Mouse (Mus musculus) myocyte (in vitro differentiated cells): ENCODE measurements around the gene Olfr969. TPM values are rescaled to one million over a fixed set of nuclear protein-coding genes. Genes with fewer than 3 reads are reported as not detected.
"Not testable (repeated sequence)": the region's sequence is repeated elsewhere in the genome, so short reads cannot be mapped to it uniquely, and the experiment has no call there.

ENCODE experiments used
- H3K27me3 ChIP-seq: one replicate; pipeline ENCODE4 v1.6.1; 2011; ENCODE audit not compliant: control insufficient read depth, insufficient read depth, insufficient read length
- H3K36me3 ChIP-seq: one replicate; pipeline ENCODE4 v1.6.1; 2011; ENCODE audit not compliant: control insufficient read depth, insufficient read depth
- H3K4me2 ChIP-seq: one replicate; pipeline ENCODE4 v1.6.1; 2011; ENCODE audit warnings: low read depth, control low read depth
- H3K4me3 ChIP-seq: one replicate; pipeline ENCODE4 v1.5.1; 2011; ENCODE audit warnings: mild to moderate bottlenecking, control low read depth, moderate library complexity
- H3K79me2 ChIP-seq: one replicate; pipeline ENCODE4 v1.6.1; 2011; ENCODE audit not compliant: control insufficient read depth, insufficient read depth
- H3ac ChIP-seq: one replicate; pipeline ENCODE4 v1.6.1; 2011; ENCODE audit not compliant: control insufficient read depth, insufficient read length
- CEBPB ChIP-seq: IDR thresholded peaks from 2 replicates; pipeline ENCODE4 v1.6.1; 2011; ENCODE audit warnings: mild to moderate bottlenecking, moderate library complexity; ENCODE audit not compliant: poor library complexity, insufficient read depth, severe bottlenecking
- E2F4 ChIP-seq: IDR thresholded peaks from one replicate; pipeline ENCODE4 v1.6.1; 2011; ENCODE audit warnings: mild to moderate bottlenecking, control low read depth, moderate library complexity; ENCODE audit not compliant: insufficient read depth
- MAX ChIP-seq: IDR thresholded peaks from one replicate; pipeline ENCODE4 v1.6.1; 2011; ENCODE audit warnings: low read depth, mild to moderate bottlenecking, control low read depth
- MYOD1 ChIP-seq, 3 experiments: IDR thresholded peaks; one replicate each; pipeline ENCODE4 v1.6.1; 2011; ENCODE audit warnings: control low read depth in 2 of 3, low read depth in 2 of 3, mild to moderate bottlenecking in 2 of 3, moderate library complexity in 1 of 3; ENCODE audit not compliant: insufficient read length in 2 of 3, control insufficient read depth in 1 of 3
- MYOG ChIP-seq, 3 experiments: IDR thresholded peaks; one replicate each; pipeline ENCODE4 v1.6.1; 2011; ENCODE audit warnings: control low read depth in 2 of 3, low read depth in 2 of 3, mild to moderate bottlenecking in 2 of 3; ENCODE audit not compliant: insufficient read length in 2 of 3, control insufficient read depth in 1 of 3, insufficient read depth in 1 of 3
- POLR2A ChIP-seq: IDR thresholded peaks from one replicate; pipeline ENCODE4 v1.6.1; 2011; ENCODE audit warnings: low read depth, mild to moderate bottlenecking, control low read depth, moderate library complexity; ENCODE audit not compliant: insufficient read length
- POLR2AphosphoS2 ChIP-seq: IDR thresholded peaks from one replicate; pipeline ENCODE4 v1.6.1; 2011; ENCODE audit warnings: low read depth, control low read depth; ENCODE audit not compliant: insufficient read length
- REST ChIP-seq: IDR thresholded peaks from one replicate; pipeline ENCODE4 v1.6.1; 2011; ENCODE audit warnings: mild to moderate bottlenecking, control low read depth, moderate library complexity; ENCODE audit not compliant: insufficient read depth, insufficient read length
- SRF ChIP-seq: IDR thresholded peaks from one replicate; pipeline ENCODE4 v1.6.1; 2011; ENCODE audit warnings: low read depth; ENCODE audit not compliant: control insufficient read depth, insufficient read length
- TCF12 ChIP-seq: IDR thresholded peaks from one replicate; pipeline ENCODE4 v1.6.1; 2011; ENCODE audit warnings: mild to moderate bottlenecking, control low read depth; ENCODE audit not compliant: poor library complexity, insufficient read depth, severe bottlenecking
- TCF3 ChIP-seq: IDR thresholded peaks from one replicate; pipeline ENCODE4 v1.6.1; 2011; ENCODE audit warnings: low read depth, control low read depth; ENCODE audit not compliant: insufficient read length
- USF1 ChIP-seq: IDR thresholded peaks from one replicate; pipeline ENCODE4 v1.6.1; 2011; ENCODE audit warnings: low read depth, mild to moderate bottlenecking, control low read depth, moderate library complexity
- polyA plus RNA-seq: library from polyadenylated mRNA; unstranded; fragments of >200 nt; fragmentation: generic; extraction: Trizol; gene quantifications from one replicate; pipeline ENCODE4 v1.2.1, GENCODE M21; 2012; ENCODE audit warnings: missing spikeins

Olfr969 gene
- polyA plus RNA-seq, result not detected

DNA sequence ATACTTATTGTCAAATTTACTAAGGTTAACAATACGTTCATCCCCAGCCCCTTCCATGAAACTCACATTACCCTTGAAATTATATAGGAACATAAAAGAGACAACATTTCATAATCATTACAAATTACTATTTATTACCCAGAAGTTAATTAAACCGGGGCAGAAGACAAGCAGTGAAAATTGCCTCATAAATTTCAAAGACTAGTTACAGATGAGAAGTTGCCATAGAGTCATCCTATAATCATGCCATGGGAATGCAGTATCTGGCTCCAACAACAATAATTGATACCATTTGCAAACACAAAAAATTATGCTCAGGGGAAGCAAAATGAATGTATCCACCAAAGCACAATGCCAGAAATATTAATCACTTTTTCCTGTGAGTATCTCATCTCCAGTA is at the start of gene Olfr969:
TSS of gene Olfr969 (plus strand) at position 388 of the 400 bp plus-strand sequence.
- Histone ChIP-seq H3ac (no peak within 1 kb of the TSS), H3K27me3 (no peaks in the 10 kb centered on the region), H3K4me3 (no peak within 1 kb of the TSS), H3K36me3 (no peaks in the 10 kb centered on the region), H3K4me2 (no peak within 1 kb of the TSS), H3K79me2 (no peaks in the 10 kb centered on the region)
- TF ChIP-seq E2F4 (no peak), MYOG (IDR thresholded peaks at IDR 0.05; ENCODE audit: control insufficient read depth in 1 of 3, insufficient read depth in 1 of 3, insufficient read length in 2 of 3, low read depth in 2 of 3) (no peak), POLR2A (no peak), USF1 (no peak)

DNA sequence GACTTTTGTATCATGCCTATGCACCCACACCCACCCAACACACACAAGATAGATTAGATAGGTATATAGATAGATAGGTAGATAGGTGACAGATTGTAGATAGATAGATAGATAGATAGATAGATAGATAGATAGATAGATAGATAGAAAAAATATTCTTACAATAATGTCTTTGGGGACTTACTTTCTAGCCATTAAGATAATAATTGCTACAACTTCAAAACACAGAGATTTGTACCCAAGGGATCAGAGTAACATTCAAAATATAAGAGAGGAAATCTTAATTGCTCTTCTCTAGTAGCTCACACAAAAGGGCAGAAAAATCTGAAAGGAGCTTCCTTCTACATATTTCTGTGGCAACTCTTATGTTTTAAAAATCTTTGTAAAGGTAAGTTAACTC is 44.8 kb upstream of the Olfr969 start, which contains the start of gene Olfr967:
TSS of gene Olfr967 (plus strand) at position 301 of the 400 bp plus-strand sequence.
- Histone ChIP-seq H3K4me3 (no peak within 1 kb of the TSS), H3K79me2 (no peaks in the 10 kb centered on the region), H3K27me3 (no peaks in the 10 kb centered on the region), H3ac (no peak within 1 kb of the TSS), H3K4me2 (no peak within 1 kb of the TSS), H3K36me3 (no peaks in the 10 kb centered on the region)
- TF ChIP-seq REST (no peak), POLR2AphosphoS2 (no peak), TCF12 (no peak), MYOD1 (IDR thresholded peaks at IDR 0.05; ENCODE audit: control insufficient read depth in 1 of 3, insufficient read length in 2 of 3, low read depth in 2 of 3) (no peak), POLR2A (no peak), E2F4 (no peak)

DNA sequence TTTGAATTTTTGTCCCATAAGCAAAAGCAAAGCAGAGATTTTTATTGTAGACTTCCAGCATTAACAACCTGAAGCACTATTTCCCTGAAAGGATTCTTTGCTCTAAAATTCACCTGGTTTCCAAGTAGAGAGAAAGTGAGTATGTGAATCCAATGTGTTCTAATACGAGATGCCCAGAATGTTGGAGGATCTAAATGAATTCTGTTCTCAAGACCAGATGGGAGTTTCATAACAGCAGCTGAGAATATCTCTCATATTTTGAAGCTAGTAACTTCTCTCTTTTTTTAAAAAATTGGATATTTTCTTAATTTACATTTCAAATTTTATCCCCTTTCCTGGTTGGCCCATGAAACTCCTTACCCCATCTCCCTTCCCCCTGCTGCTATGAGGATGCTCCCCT is 44.3 kb upstream of the Olfr969 start:
- Histone ChIP-seq H3K27me3 (no peaks in the 10 kb centered on the region), H3ac (no peak overlapping the region), H3K79me2 (no peaks in the 10 kb centered on the region), H3K4me2 (no peak overlapping the region), H3K4me3 (no peak overlapping the region), H3K36me3 (no peaks in the 10 kb centered on the region)
- no peak for TF ChIP-seq POLR2A
- TF ChIP-seq E2F4, result no peak
- TF ChIP-seq USF1, result no peak
- TF ChIP-seq CEBPB, result no peak
- TF ChIP-seq POLR2AphosphoS2, result no peak
- no peak for TF ChIP-seq MYOD1 (IDR thresholded peaks at IDR 0.05; ENCODE audit: control insufficient read depth in 1 of 3, insufficient read length in 2 of 3, low read depth in 2 of 3)
- TF ChIP-seq MYOG (IDR thresholded peaks at IDR 0.05; ENCODE audit: control insufficient read depth in 1 of 3, insufficient read depth in 1 of 3, insufficient read length in 2 of 3, low read depth in 2 of 3), result no peak
- no peak for TF ChIP-seq TCF12
- TF ChIP-seq REST, result no peak
- TF ChIP-seq SRF, result no peak
- no peak for TF ChIP-seq MAX
- no peak for TF ChIP-seq TCF3

DNA sequence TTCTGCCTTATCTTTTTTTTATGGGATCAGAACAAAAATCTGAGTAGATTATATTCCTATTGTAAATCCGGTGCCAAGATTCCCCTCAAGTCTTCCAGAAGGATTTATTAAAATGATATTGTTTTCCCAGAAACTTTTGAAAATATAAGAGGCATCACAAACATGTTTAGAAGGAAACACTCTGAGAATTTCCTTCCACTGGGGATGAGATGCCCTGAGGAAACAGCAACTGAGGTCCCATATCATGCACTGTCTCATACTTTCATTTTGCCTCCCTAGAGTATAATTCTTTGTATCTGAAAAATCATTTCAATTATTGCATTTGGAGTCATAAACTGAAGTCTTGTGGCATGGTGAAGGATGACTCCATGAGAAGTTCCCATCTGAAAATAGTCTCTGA is 7.6 kb upstream of the Olfr969 start, which contains the start of gene Olfr968:
TSS of gene Olfr968 (minus strand) at position 101 of the 400 bp plus-strand sequence.
- Histone ChIP-seq H3K36me3 (no peaks in the 10 kb centered on the region), H3K4me3 (no peak within 1 kb of the TSS), H3K4me2 (no peak within 1 kb of the TSS), H3K79me2 (no peaks in the 10 kb centered on the region), H3ac (no peak within 1 kb of the TSS), H3K27me3 (no peaks in the 10 kb centered on the region)
- TF ChIP-seq TCF3, result no peak
- TF ChIP-seq MYOG (IDR thresholded peaks at IDR 0.05; ENCODE audit: control insufficient read depth in 1 of 3, insufficient read depth in 1 of 3, insufficient read length in 2 of 3, low read depth in 2 of 3), result no peak
- TF ChIP-seq MYOD1 (IDR thresholded peaks at IDR 0.05; ENCODE audit: control insufficient read depth in 1 of 3, insufficient read length in 2 of 3, low read depth in 2 of 3), result no peak
- no peak for TF ChIP-seq MAX
- TF ChIP-seq POLR2A, result no peak
- no peak for TF ChIP-seq SRF
- no peak for TF ChIP-seq POLR2AphosphoS2

DNA sequence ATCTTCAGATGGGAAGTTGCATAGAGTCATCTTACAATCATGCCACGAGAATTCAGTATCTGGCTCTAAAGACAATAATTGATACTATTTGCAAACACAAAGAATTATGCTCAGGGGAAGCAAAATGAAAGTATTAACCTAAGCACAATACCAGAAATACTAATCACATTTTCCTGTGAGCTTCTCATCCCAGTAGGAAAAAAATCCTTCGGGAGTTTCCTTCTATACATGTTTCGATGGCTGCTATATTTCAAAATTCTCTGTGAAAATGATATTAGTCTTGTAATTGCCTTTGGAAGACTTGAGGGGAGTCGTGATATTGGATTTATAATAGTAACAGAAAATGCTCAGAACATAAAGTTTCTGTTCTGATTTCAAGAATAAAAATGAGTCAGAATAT is 17.8 kb downstream of the Olfr969 start, which contains the start of gene Olfr970:
TSS of gene Olfr970 (plus strand) at position 301 of the 400 bp plus-strand sequence.
- no peaks in the 10 kb centered on the region for H3K79me2 ChIP-seq
- no peak within 1 kb of the TSS for H3K4me2 ChIP-seq
- H3K4me3 ChIP-seq, result no peak within 1 kb of the TSS
- H3ac ChIP-seq, result no peak within 1 kb of the TSS
- TF ChIP-seq POLR2A (no peak), CEBPB (no peak), MAX (no peak), USF1 (no peak), MYOD1 (IDR thresholded peaks at IDR 0.05; ENCODE audit: control insufficient read depth in 1 of 3, insufficient read length in 2 of 3, low read depth in 2 of 3) (no peak), REST (no peak)
- H3K27me3 ChIP-seq, result no peaks in the 10 kb centered on the region
- H3K36me3 ChIP-seq, result no peaks in the 10 kb centered on the region

DNA sequence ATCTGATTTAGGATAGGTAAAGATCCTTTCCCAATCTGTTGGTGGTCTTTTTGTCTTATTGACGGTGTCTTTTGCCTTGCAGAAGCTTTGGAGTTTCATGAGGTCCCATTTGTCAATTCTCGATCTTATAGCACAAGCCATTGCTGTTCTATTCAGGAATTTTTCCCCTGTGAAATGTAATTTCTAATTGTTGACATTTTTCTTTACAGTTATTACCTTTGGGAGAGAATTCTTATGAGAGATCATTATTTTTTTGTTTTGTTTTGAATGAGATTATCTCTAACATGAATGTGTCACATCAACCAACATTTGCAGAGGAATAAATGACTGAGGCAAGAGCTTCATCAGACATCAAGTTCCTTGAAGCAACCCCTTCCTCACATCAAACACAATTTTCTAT is 45.8 kb downstream of the Olfr969 start, which contains the start of gene Olfr971:
TSS of gene Olfr971 (plus strand) at position 301 of the 400 bp plus-strand sequence.
- H3K79me2 ChIP-seq, H3K4me2 ChIP-seq, H3K27me3 ChIP-seq, H3ac ChIP-seq, H3K36me3 ChIP-seq, H3K4me3 ChIP-seq: not testable (repeated sequence)

Other genes with a start within 250 kb of the Olfr969 start
- gene Olfr958, start 236.9 kb upstream of the Olfr969 start, polyA plus RNA-seq, result not detected
- gene Olfr959, start 215.4 kb upstream of the Olfr969 start, polyA plus RNA-seq, result not detected
- 0.01 TPM for gene AW551984, start 186.5 kb upstream of the Olfr969 start, polyA plus RNA-seq
- gene Olfr148, start 180.3 kb upstream of the Olfr969 start, polyA plus RNA-seq, result not detected
- gene Olfr960, start 169.6 kb upstream of the Olfr969 start, polyA plus RNA-seq, result not detected
- gene Olfr961, start 145.9 kb upstream of the Olfr969 start, polyA plus RNA-seq, result not detected
- not detected for gene Olfr963, start 123.7 kb upstream of the Olfr969 start, polyA plus RNA-seq
- gene Olfr149, start 83.8 kb upstream of the Olfr969 start, polyA plus RNA-seq, result 0.02 TPM
- not detected for gene Olfr965, start 79.6 kb upstream of the Olfr969 start, polyA plus RNA-seq
- gene Olfr150, start 60.0 kb upstream of the Olfr969 start, polyA plus RNA-seq, result not detected
- gene Olfr967, start 44.7 kb upstream of the Olfr969 start, polyA plus RNA-seq, result not detected
- not detected for gene Olfr968, start 7.7 kb upstream of the Olfr969 start, polyA plus RNA-seq
- gene Olfr970, start 17.9 kb downstream of the Olfr969 start, polyA plus RNA-seq, result not detected
- not detected for gene Olfr971, start 45.9 kb downstream of the Olfr969 start, polyA plus RNA-seq
- not detected for gene Olfr972, start 75.5 kb downstream of the Olfr969 start, polyA plus RNA-seq
- not detected for gene Olfr229, start 116.4 kb downstream of the Olfr969 start, polyA plus RNA-seq
- not detected for gene Olfr974, start 146.6 kb downstream of the Olfr969 start, polyA plus RNA-seq
- gene Olfr975, start 161.1 kb downstream of the Olfr969 start, polyA plus RNA-seq, result not detected
- gene Olfr976, start 170.2 kb downstream of the Olfr969 start, polyA plus RNA-seq, result not detected
- not detected for gene Olfr978, start 201.2 kb downstream of the Olfr969 start, polyA plus RNA-seq
- not detected for gene Olfr979, start 212.5 kb downstream of the Olfr969 start, polyA plus RNA-seq
- not detected for gene Olfr980, start 218.6 kb downstream of the Olfr969 start, polyA plus RNA-seq
- not detected for gene Olfr981, start 230.5 kb downstream of the Olfr969 start, polyA plus RNA-seq